18 mouse cellular contexts compared by ENCODE assay signal in the genomic region with DNA sequence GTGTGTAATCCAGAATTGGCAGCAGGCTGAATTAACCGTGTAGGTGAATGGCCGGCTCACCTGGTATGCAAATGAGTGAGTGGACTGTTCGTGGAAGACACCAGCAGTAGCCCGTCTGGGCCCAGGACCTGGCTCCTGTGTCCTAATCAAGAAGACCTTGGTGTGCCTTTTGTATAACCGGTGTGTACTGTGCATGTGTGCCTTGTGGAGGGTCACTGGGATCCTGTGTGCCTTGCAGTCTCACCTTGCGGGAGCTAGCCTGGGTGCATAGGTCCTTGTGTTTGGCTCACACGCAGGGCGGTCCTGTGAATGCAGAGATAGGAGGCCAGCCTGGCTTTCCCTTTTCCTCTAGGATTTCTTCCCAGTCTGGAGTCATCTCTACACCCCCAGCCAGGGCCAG. TPM values are rescaled to one million over a fixed set of nuclear protein-coding genes. Genes with fewer than 3 reads are reported as not detected.
DNase-seq lines count a peak whose midpoint lies in the region; ATAC-seq lines count a peak whose summit lies in the region.
"Had no signal": no experiment of that assay in that cellular context is flagged by ENCODE, and none has a peak within 500 bp of the region (broad histone marks: within the 10 kb centered on the region; RNA-seq: fewer than 3 reads in every experiment).

No protein-coding gene starts in this region.

- peak overlapping the region; percentile 90 for H3K9ac ChIP-seq in hindbrain, embryonic 13.5 days
- H3K9ac ChIP-seq in midbrain, embryonic 16.5 days (ENCODE audit: low read depth, low read length), result peak overlapping the region; percentile 83
- H3K9ac ChIP-seq: kidney, embryonic 15.5 days had no signal

- peak overlapping the region; percentile 77 for H3K4me2 ChIP-seq in hindbrain, embryonic 13.5 days
- peak overlapping the region; percentile 61 for H3K4me2 ChIP-seq in midbrain, embryonic 16.5 days (ENCODE audit: low read length)

- H3K27ac ChIP-seq in forebrain, embryonic 10.5 days, result no peak overlapping the region
- peak overlapping the region; percentile 94 for H3K27ac ChIP-seq in hindbrain, embryonic 13.5 days
- peak overlapping the region; percentile 92 for H3K27ac ChIP-seq in midbrain, embryonic 16.5 days (ENCODE audit: low read length)
- H3K27ac ChIP-seq: kidney, embryonic 15.5 days had no signal

- H3K9me3 ChIP-seq in forebrain, embryonic 10.5 days, result no peaks in the 10 kb centered on the region
- no peaks in the 10 kb centered on the region for H3K9me3 ChIP-seq in hindbrain, embryonic 13.5 days
- no peaks in the 10 kb centered on the region for H3K9me3 ChIP-seq in midbrain, embryonic 16.5 days (replicated peaks; ENCODE audit: control insufficient read depth, low read length, poor library complexity, severe bottlenecking)
- H3K9me3 ChIP-seq: kidney, embryonic 15.5 days had no signal

- peak overlapping the region; percentile 67 for H3K4me3 ChIP-seq in forebrain, embryonic 10.5 days
- peak overlapping the region; percentile 66 for H3K4me3 ChIP-seq in hindbrain, embryonic 13.5 days
- peak overlapping the region; percentile 68 for H3K4me3 ChIP-seq in midbrain, embryonic 16.5 days (ENCODE audit: low read depth, low read length)
- H3K4me3 ChIP-seq: myocyte had no signal

- 84% methylated on average over 8 of the region's 8 CpGs for WGBS in forebrain, embryonic 10.5 days
- 79% methylated on average over 8 of the region's 8 CpGs for WGBS in hindbrain, embryonic 13.5 days
- 82% methylated on average over 8 of the region's 8 CpGs for WGBS in midbrain, embryonic 16.5 days

- peaks cover 42% of the 10 kb centered on the region for H3K4me1 ChIP-seq in forebrain, embryonic 10.5 days
- peaks cover 66% of the 10 kb centered on the region for H3K4me1 ChIP-seq in hindbrain, embryonic 13.5 days (replicated peaks)
- peaks cover 50% of the 10 kb centered on the region for H3K4me1 ChIP-seq in midbrain, embryonic 16.5 days (ENCODE audit: control insufficient read depth, insufficient read depth, low read length)

- ATAC-seq in hindbrain, embryonic 13.5 days (ENCODE audit: low FRiP score), result no peak
- ATAC-seq in midbrain, embryonic 16.5 days, result no peak
- ATAC-seq: Patski had no signal

- H3K36me3 ChIP-seq in forebrain, embryonic 10.5 days (replicated peaks), result no peaks in the 10 kb centered on the region
- H3K36me3 ChIP-seq in hindbrain, embryonic 13.5 days, result no peaks in the 10 kb centered on the region
- no peaks in the 10 kb centered on the region for H3K36me3 ChIP-seq in midbrain, embryonic 16.5 days (ENCODE audit: control insufficient read depth, insufficient read depth, low read length)
- H3K36me3 ChIP-seq: kidney, embryonic 15.5 days had no signal

- peaks cover 67% of the 10 kb centered on the region for H3K27me3 ChIP-seq in forebrain, embryonic 10.5 days (ENCODE audit: poor library complexity, severe bottlenecking)
- peaks cover 24% of the 10 kb centered on the region for H3K27me3 ChIP-seq in hindbrain, embryonic 13.5 days
- peaks cover 3% of the 10 kb centered on the region; the same call in 1 of the 2 replicates for H3K27me3 ChIP-seq in midbrain, embryonic 16.5 days (ENCODE audit: control insufficient read depth, insufficient read depth, low read depth, low read length)

- DNase-seq in cerebellum, adult 11 months, result peak; percentile 44
- no peak for DNase-seq in cerebellum, adult 18-20 months
- no peak for DNase-seq in forebrain, embryonic 10.5 days (ENCODE audit: extremely low spot score, low spot score)
- DNase-seq in embryo, embryonic 11 days, result no peak
- no peak for DNase-seq in heart, adult 8-10 months (ENCODE audit: low spot score)
- no peak for DNase-seq in adrenal gland, adult 2 months
- DNase-seq: heart, adult 18-20 months; heart, postnatal 36 days; lung, postnatal 4 days had no signal

RNA-seq across cellular contexts. Expression of a gene that starts 1.5 kb away (rescaled TPM):
- polyA plus RNA-seq in forebrain, embryonic 10.5 days (2016; fragmentation: Nextera tagmentation; extraction: Ambion mirVana), result 0.56 and 0.57 TPM in 2 replicates
- polyA plus RNA-seq in hindbrain, embryonic 13.5 days (2015; fragmentation: Nextera tagmentation; extraction: Ambion mirVana), result 6.5 and 6.9 TPM in 2 replicates
- polyA plus RNA-seq in midbrain, embryonic 16.5 days (2015; fragmentation: Nextera tagmentation; extraction: Ambion mirVana), result 5.5 and 6.6 TPM in 2 replicates
- total RNA-seq in heart, adult 8-10 months (2022), result under 1 TPM in 1 of 4 experiments, not detected in 3; 0.16 TPM
- 1 to 10 TPM; 2.3 to 4.3 TPM for total RNA-seq in adrenal gland, adult 2 months (2021)
- 1.9 and 2.6 TPM in 2 replicates for polyA plus RNA-seq in adrenal gland, adult 2 months (2012; rRNA removed)
- total RNA-seq: heart, adult 18-20 months; heart, postnatal 36 days had no signal
- polyA plus RNA-seq: liver, embryonic 16.5 days had no signal

RNA-seq across cellular contexts. Expression of a gene that starts 18.2 kb away (rescaled TPM):
- 1.1 and 1.8 TPM in 2 replicates for polyA plus RNA-seq in forebrain, embryonic 10.5 days (2016; fragmentation: Nextera tagmentation; extraction: Ambion mirVana)
- 18.7 and 20.8 TPM in 2 replicates for polyA plus RNA-seq in hindbrain, embryonic 13.5 days (2015; fragmentation: Nextera tagmentation; extraction: Ambion mirVana)
- 68.2 and 97.6 TPM in 2 replicates for polyA plus RNA-seq in midbrain, embryonic 16.5 days (2015; fragmentation: Nextera tagmentation; extraction: Ambion mirVana)
- total RNA-seq in heart, adult 8-10 months (2022), result under 1 TPM in 1 of 4 experiments, not detected in 3; 0.46 TPM
- 1 to 10 TPM; 1.5 to 2.0 TPM for total RNA-seq in adrenal gland, adult 2 months (2021)
- polyA plus RNA-seq in adrenal gland, adult 2 months (2012; rRNA removed), result 2.2 and 5.4 TPM in 2 replicates
- total RNA-seq: heart, adult 18-20 months; heart, postnatal 36 days had no signal
- polyA plus RNA-seq: limb, embryonic 11.5 days; liver, embryonic 16.5 days; myocyte; Patski had no signal

RNA-seq across cellular contexts. Expression of a gene that starts 35.6 kb away (rescaled TPM):
- not detected in 2 replicates for polyA plus RNA-seq in forebrain, embryonic 10.5 days (2016; fragmentation: Nextera tagmentation; extraction: Ambion mirVana)
- not detected in 2 replicates for polyA plus RNA-seq in hindbrain, embryonic 13.5 days (2015; fragmentation: Nextera tagmentation; extraction: Ambion mirVana)
- not detected in 2 replicates for polyA plus RNA-seq in midbrain, embryonic 16.5 days (2015; fragmentation: Nextera tagmentation; extraction: Ambion mirVana)
- total RNA-seq in heart, adult 8-10 months (2022), result not detected
- not detected for total RNA-seq in adrenal gland, adult 2 months (2021)
- polyA plus RNA-seq in adrenal gland, adult 2 months (2012; rRNA removed), result not detected in 2 replicates
- total RNA-seq: heart, adult 18-20 months; heart, postnatal 36 days; layer of hippocampus, postnatal 10 days had no signal
- polyA plus RNA-seq: embryonic facial prominence, embryonic 14.5 days; kidney, embryonic 15.5 days; limb, embryonic 11.5 days; liver, embryonic 16.5 days; myocyte; Patski had no signal

RNA-seq across cellular contexts. Expression of a gene that starts 41.0 kb away (rescaled TPM):
- polyA plus RNA-seq in forebrain, embryonic 10.5 days (2016; fragmentation: Nextera tagmentation; extraction: Ambion mirVana), result 7.9 and 9.5 TPM in 2 replicates
- 50.4 and 54.0 TPM in 2 replicates for polyA plus RNA-seq in hindbrain, embryonic 13.5 days (2015; fragmentation: Nextera tagmentation; extraction: Ambion mirVana)
- polyA plus RNA-seq in midbrain, embryonic 16.5 days (2015; fragmentation: Nextera tagmentation; extraction: Ambion mirVana), result 60.1 and 67.7 TPM in 2 replicates
- total RNA-seq in heart, adult 8-10 months (2022), result 10 to 100 TPM; 14.0 to 24.3 (median 18.1) TPM
- 10 to 100 TPM; 36.0 to 42.7 TPM for total RNA-seq in adrenal gland, adult 2 months (2021)
- 31.1 and 34.0 TPM in 2 replicates for polyA plus RNA-seq in adrenal gland, adult 2 months (2012; rRNA removed)

RNA-seq across cellular contexts. Expression of a gene that starts 46.9 kb away (rescaled TPM):
- 0.04 TPM in 1 of 2 replicates, not detected in the other for polyA plus RNA-seq in forebrain, embryonic 10.5 days (2016; fragmentation: Nextera tagmentation; extraction: Ambion mirVana)
- polyA plus RNA-seq in hindbrain, embryonic 13.5 days (2015; fragmentation: Nextera tagmentation; extraction: Ambion mirVana), result 0.08 and 0.14 TPM in 2 replicates
- 0.22 and 0.36 TPM in 2 replicates for polyA plus RNA-seq in midbrain, embryonic 16.5 days (2015; fragmentation: Nextera tagmentation; extraction: Ambion mirVana)
- not detected for total RNA-seq in heart, adult 8-10 months (2022)
- total RNA-seq in adrenal gland, adult 2 months (2021), result under 1 TPM in 1 of 2 experiments, not detected in 1; 0.06 TPM
- not detected in 2 replicates for polyA plus RNA-seq in adrenal gland, adult 2 months (2012; rRNA removed)
- total RNA-seq: heart, adult 18-20 months; heart, postnatal 36 days had no signal
- polyA plus RNA-seq: limb, embryonic 11.5 days; myocyte; Patski had no signal
